Mouse (Mus musculus) thymus, adult 2 months (tissue): ENCODE data around the gene Cand2. TPM values are rescaled to one million over a fixed set of nuclear protein-coding genes. Genes with fewer than 3 reads are reported as not detected.

ENCODE experiments used
- DNase-seq: peaks from one replicate; pipeline ENCODE4 v3.0.0; 2021
- H3K27ac ChIP-seq: fragments of 200-500 bp; 2 replicates; pipeline ENCODE4 v1.5.1; 2012; ENCODE audit warnings: low read length, control low read depth; ENCODE audit not compliant: control insufficient read depth, insufficient read depth
- H3K27me3 ChIP-seq: fragments of 200-500 bp; 2 replicates; pipeline ENCODE4 v1.6.1; 2012; ENCODE audit warnings: mild to moderate bottlenecking, low read length, moderate library complexity, mixed read lengths; ENCODE audit not compliant: control insufficient read depth, insufficient read depth
- H3K36me3 ChIP-seq: fragments of 200-500 bp; 2 replicates; pipeline ENCODE4 v1.6.1; 2012; ENCODE audit warnings: mild to moderate bottlenecking, low read length, moderate library complexity; ENCODE audit not compliant: control insufficient read depth, insufficient read depth
- H3K4me1 ChIP-seq: fragments of 200-500 bp; replicated peaks from 2 replicates; pipeline ENCODE4 v1.6.1; 2012; ENCODE audit warnings: low read length; ENCODE audit not compliant: control insufficient read depth, insufficient read depth
- H3K4me3 ChIP-seq: fragments of 200-500 bp; 2 replicates; pipeline ENCODE4 v1.5.1; 2012; ENCODE audit warnings: mild to moderate bottlenecking, low read length, control low read depth, moderate library complexity; ENCODE audit not compliant: control insufficient read depth, insufficient read depth
- CTCF ChIP-seq: fragments of 200-500 bp; IDR thresholded peaks from 2 replicates; pipeline ENCODE4 v1.5.1; 2012; ENCODE audit warnings: mild to moderate bottlenecking, control low read depth, low read length, moderate library complexity, borderline replicate concordance; ENCODE audit not compliant: control insufficient read depth, poor library complexity, insufficient read depth; ENCODE audit errors: extremely low read depth
- POLR2A ChIP-seq: fragments of 200-500 bp; IDR thresholded peaks from 2 replicates; pipeline ENCODE4 v1.6.1; 2012; ENCODE audit warnings: mild to moderate bottlenecking, low read length, control low read depth, moderate library complexity; ENCODE audit not compliant: control insufficient read depth, poor library complexity, insufficient read depth; ENCODE audit errors: extremely low read depth
- WGBS: fragments of 180-500 bp; shearing (Covaris S2); methylation state at CpG from one replicate; pipeline ENCODE4 v1.1.7; 2018; 5-methylcytosine and 5-hydroxymethylcytosine counted together
- polyA plus RNA-seq: library from polyadenylated mRNA; depleted of rRNA; stranded (reverse); fragments of >200 nt; gene quantifications from 2 replicates; pipeline ENCODE4 v1.2.3, GENCODE M21; 2012

Gene Cand2
- polyA plus RNA-seq, 1 experiment, result 16.8 TPM

DNA sequence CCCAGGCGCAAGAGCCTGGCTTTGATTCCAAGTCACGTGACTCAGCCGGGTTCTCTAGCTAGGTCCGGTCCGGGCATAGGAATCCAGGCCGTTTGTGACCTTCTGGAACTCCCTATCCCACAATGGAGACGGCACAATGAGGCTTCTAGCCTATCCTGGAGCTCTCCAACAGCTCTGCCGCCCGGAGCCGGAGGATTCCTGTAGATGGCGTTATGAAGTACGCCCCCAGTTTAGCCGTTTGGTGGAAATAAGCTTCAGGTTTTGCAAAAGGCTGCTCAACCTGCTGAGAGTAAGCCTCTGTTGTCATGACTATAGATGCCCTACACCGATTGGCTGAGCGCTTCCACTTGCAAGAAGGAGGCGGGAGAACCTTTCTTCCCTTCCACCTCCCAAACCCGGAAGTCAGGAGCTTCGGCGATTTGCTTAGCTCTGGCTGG, 63.8 kb downstream of the Cand2 start, which contains the start of gene Efcab12:
Gene Efcab12 (minus strand): TSS at position 252 of the 437 bp plus-strand sequence.
- Histone ChIP-seq H3K36me3 (peaks cover 4% of the 10 kb centered on the region; the same call in 1 of the 2 replicates), H3K4me3 (peak within 1 kb of the TSS; percentile 38), H3K27me3 (no peaks in the 10 kb centered on the region), H3K4me1 (peaks cover 10% of the 10 kb centered on the region), H3K27ac (peak within 1 kb of the TSS; percentile 25; the same call in 1 of the 2 replicates)
- peak; percentile 72 for DNase-seq
- 15% methylated on average over 19 of the region's 19 CpGs for whole genome bisulfite sequencing
- no peak for TF ChIP-seq POLR2A
- TF ChIP-seq CTCF, result no peak

- no peak for DNase-seq
- 89% methylated on average over 5 of the region's 5 CpGs for whole genome bisulfite sequencing
- Histone ChIP-seq H3K36me3 (peaks cover 7% of the 10 kb centered on the region), H3K27ac (no peak overlapping the region), H3K4me3 (no peak overlapping the region), H3K27me3 (no peaks in the 10 kb centered on the region), H3K4me1 (peaks cover 10% of the 10 kb centered on the region)
- no peak for TF ChIP-seq CTCF
- no peak for TF ChIP-seq POLR2A
Measured at GRCm38 (mm10) chr6:115838745-115839144, 64.4 kb downstream of the Cand2 start.

DNA sequence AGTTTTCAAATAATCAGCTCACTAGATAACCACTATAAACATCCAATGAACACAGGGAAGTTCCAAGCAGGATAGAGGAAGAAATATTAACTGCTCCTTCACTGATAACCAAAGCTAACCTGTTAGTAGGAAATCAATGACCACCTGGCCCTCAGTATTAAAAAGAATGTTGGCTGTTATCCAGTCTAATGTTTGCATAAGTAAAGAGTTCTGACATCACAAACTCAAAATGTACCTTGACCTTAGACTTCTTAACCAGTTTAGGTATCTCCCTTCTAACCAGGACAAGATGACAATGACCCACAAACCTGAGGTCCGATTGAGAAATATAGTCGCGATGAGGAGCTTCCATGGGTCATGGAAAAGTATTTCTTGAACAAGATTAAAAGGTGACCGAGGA, 70.7 kb downstream of the Cand2 start:
- TF ChIP-seq CTCF, result no peak
- no peak for TF ChIP-seq POLR2A
- Histone ChIP-seq H3K27ac (no peak overlapping the region), H3K27me3 (no peaks in the 10 kb centered on the region), H3K4me3 (no peak overlapping the region), H3K36me3 (peaks cover 15% of the 10 kb centered on the region), H3K4me1 (0 out of 2 replicates have a peak, but pooled peaks cover 2% of the 10 kb centered on the region)
- 98% methylated on average over 4 of the region's 4 CpGs for WGBS
- DNase-seq, result no peak

DNA sequence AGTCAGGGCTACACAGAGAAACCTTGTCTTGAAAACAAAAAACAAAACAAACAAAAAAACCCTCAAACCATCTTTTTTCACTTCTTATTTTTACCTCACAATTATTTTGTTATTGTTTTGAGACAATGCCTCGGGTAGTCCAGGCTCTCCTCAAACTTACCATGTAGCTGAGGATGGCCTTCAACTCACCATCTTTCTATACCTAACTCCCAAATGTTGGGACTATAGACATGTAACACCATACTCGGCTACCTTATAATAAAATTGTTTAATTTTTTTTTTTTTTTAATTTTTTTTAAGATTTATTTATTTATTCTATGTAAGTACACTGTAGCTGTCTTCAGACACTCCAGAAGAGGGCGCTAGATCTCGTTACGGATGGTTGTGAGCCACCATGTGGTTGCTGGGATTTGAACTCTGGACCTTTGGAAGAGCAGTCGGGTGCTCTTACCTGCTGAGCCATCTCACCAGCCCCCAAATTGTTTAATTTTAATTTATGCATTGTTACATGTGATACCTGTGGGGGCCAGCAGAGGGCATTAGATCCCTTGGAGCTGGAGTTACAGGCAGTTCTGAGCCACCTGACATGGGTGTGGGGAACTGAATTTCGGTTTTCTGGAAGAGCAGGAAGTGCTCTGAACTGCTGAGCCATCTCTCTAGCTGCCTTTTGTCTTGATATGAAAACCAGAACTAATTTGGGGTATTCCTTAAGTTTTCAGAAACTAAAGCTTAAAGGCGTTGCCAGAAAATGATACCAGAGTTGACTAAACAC, 72.5 kb downstream of the Cand2 start:
- Histone ChIP-seq H3K4me1 (0 out of 2 replicates have a peak, but pooled peaks cover 2% of the 10 kb centered on the region), H3K27me3 (no peaks in the 10 kb centered on the region), H3K27ac (no peak overlapping the region), H3K4me3 (no peak overlapping the region), H3K36me3 (peaks cover 15% of the 10 kb centered on the region)
- WGBS, result 27% methylated on average over 8 of the region's 8 CpGs
- TF ChIP-seq CTCF (no peak), POLR2A (no peak)
- peak; percentile 74 for DNase-seq

- peak overlapping the region; percentile 55 for H3K27ac ChIP-seq
- WGBS, result 81% methylated on average over 10 of the region's 10 CpGs
- H3K4me1 ChIP-seq, result peaks cover 8% of the 10 kb centered on the region
- no peak for DNase-seq
- TF ChIP-seq POLR2A (no peak), CTCF (no peak)
- no peak overlapping the region for H3K4me3 ChIP-seq
- H3K36me3 ChIP-seq, result peaks cover 8% of the 10 kb centered on the region
- H3K27me3 ChIP-seq, result no peaks in the 10 kb centered on the region
Measured at GRCm38 (mm10) chr6:115848598-115849304, 74.4 kb downstream of the Cand2 start.

DNA sequence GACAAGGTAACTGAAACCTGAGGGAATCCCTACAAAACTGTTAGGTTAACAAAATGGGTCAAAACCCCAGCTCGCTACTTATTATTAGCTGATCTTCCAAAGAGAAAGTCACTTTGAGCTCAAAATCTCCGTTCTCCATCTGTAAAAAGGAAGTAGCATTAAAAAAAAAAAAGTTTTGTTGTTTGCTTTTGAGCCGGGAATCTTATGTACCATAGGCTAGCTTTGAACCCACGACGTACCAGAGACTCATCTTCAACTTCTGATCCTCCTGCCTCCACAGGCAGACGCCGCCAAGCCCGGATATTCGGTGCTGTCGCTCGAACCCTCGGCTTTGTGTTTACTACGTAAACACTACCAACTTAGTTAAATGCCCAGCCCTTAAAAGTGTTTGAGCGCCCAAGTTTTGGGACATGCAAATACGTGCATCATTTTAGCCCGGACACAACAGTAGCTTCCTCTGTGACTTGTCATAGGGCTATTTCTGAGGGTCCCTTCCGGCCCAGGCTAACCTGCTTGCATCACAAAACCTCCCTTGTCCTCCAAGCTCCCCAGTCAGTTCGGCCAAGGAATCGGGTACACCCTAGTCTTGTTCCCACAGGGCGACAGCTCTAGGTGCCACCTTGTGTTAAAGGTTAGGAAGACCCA, 78.2 kb downstream of the Cand2 start:
- Histone ChIP-seq H3K36me3 (no peaks in the 10 kb centered on the region), H3K4me3 (peak overlapping the region; percentile 59), H3K4me1 (peaks cover 8% of the 10 kb centered on the region), H3K27ac (peak overlapping the region; percentile 73), H3K27me3 (no peaks in the 10 kb centered on the region)
- no peak for DNase-seq
- WGBS, result 4% methylated on average over 20 of the region's 20 CpGs
- no peak for TF ChIP-seq POLR2A
- TF ChIP-seq CTCF, result no peak
